Mouse (Mus musculus): ENCODE results near the gene Serac1. TPM values are rescaled to one million over a fixed set of nuclear protein-coding genes. Genes with fewer than 3 reads are reported as not detected.

The Serac1 gene
- 0.59 and 2.9 TPM in 2 replicates for polyA plus RNA-seq (2012; ENCODE audit: low replicate concordance)

GRCm38 (mm10) chr17:6079287-6080122, at the start of gene Serac1, which contains the start of gene Gtf2h5:
Gene Serac1, minus strand, starts transcription at chr17:6079741.
Gene Gtf2h5, plus strand, starts transcription at chr17:6079786.

GRCm38 (mm10) chr17:6106361-6107014, 26.9 kb upstream of the Serac1 start, which contains the start of gene Tulp4:
Gene Tulp4, plus strand, starts transcription at chr17:6106437.

Other genes with a start within 250 kb of the Serac1 start
- gene Snx9, start 238.4 kb downstream of the Serac1 start, polyA plus RNA-seq (2012; ENCODE audit: low replicate concordance) = 19.6 and 41.2 TPM in 2 replicates
- 0.88 and 1.1 TPM in 2 replicates for gene Synj2, start 138.5 kb downstream of the Serac1 start, polyA plus RNA-seq (2012; ENCODE audit: low replicate concordance)
- 1.0 and 1.6 TPM in 2 replicates for gene Gtf2h5, start within 50 bp of the Serac1 start, polyA plus RNA-seq (2012; ENCODE audit: low replicate concordance)
- 27.6 and 32.6 TPM in 2 replicates for gene Tulp4, start 26.7 kb upstream of the Serac1 start, polyA plus RNA-seq (2012; ENCODE audit: low replicate concordance)
- gene Tmem181a, start 177.1 kb upstream of the Serac1 start, polyA plus RNA-seq (2012; ENCODE audit: low replicate concordance) = 1.1 and 1.4 TPM in 2 replicates
- gene Dynlt1a, start 237.8 kb upstream of the Serac1 start, polyA plus RNA-seq (2012; ENCODE audit: low replicate concordance) = 1.5 TPM in 1 of 2 replicates, not detected in the other